9 mouse cellular contexts compared by ENCODE assay signal in the genomic region with DNA sequence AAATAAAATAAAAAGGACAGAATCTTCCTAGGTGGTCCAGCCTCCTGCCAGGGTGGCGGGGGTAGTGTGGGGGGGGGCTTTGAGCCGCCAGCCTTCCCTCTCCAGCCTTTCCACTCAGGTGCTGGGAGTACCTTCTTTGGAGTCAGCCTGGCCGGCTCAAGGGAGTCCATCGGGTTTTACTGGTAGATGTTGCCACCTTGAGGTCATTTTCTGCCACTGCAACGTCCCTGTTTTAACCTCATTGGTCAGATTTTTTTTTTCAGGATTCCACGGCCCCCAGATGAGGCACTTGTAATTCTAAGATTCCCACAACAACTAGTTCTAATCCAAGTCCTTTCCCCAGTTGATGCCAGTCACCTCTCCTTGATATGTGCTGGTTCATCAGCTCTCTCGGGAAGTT. TPM values are rescaled to one million over a fixed set of nuclear protein-coding genes. Genes with fewer than 3 reads are reported as not detected.
DNase-seq lines count a peak whose midpoint lies in the region; ATAC-seq and TF ChIP-seq lines count a peak whose summit lies in the region.
"Had no signal": no experiment of that assay in that cellular context is flagged by ENCODE, and none has a peak within 500 bp of the region (broad histone marks: within the 10 kb centered on the region; RNA-seq: fewer than 3 reads in every experiment).

No protein-coding gene starts in this region.

- no peaks in the 10 kb centered on the region for H3K4me1 ChIP-seq in hindbrain, embryonic 11.5 days (replicated peaks; ENCODE audit: control insufficient read depth, insufficient read depth, low read length)
- peaks cover 7% of the 10 kb centered on the region for H3K4me1 ChIP-seq in hindbrain, embryonic 12.5 days
- peaks cover 35% of the 10 kb centered on the region for H3K4me1 ChIP-seq in E14TG2a.4 (replicated peaks; ENCODE audit: low read depth, low read length)

- WGBS in hindbrain, embryonic 11.5 days = 6% methylated on average over 7 of the region's 7 CpGs
- 7% methylated on average over 7 of the region's 7 CpGs for WGBS in hindbrain, embryonic 12.5 days

- H3K36me3 ChIP-seq in hindbrain, embryonic 11.5 days (ENCODE audit: control insufficient read depth, insufficient read depth, low read length) = no peaks in the 10 kb centered on the region
- no peaks in the 10 kb centered on the region for H3K36me3 ChIP-seq in hindbrain, embryonic 12.5 days
- no peaks in the 10 kb centered on the region for H3K36me3 ChIP-seq in E14TG2a.4 (ENCODE audit: insufficient read depth, low read length)

- intact Hi-C loops in left cerebral cortex, postnatal 36 days (cut with DNase I) = loop anchor here (2.0 to 5.0 kb wide), 3 partner anchors 60 to 348 kb away; a partner anchor contains a TSS

- peak; percentile 79 for DNase-seq in hindbrain, embryonic 11.5 days (ENCODE audit: low spot score)
- DNase-seq in brain, adult 2 months (ENCODE audit: low read depth, low spot score) = peak; percentile 81
- DNase-seq in frontal cortex, postnatal 36 days (ENCODE audit: low spot score in 2 of 2) = peak; percentile 45 to 74
- DNase-seq in left cerebral cortex, postnatal 36 days (ENCODE audit: low spot score in 2 of 2) = peak; percentile 41 to 44
- peak; percentile 56 for DNase-seq in ovary, postnatal 36 days (ENCODE audit: low spot score)

- H3K27ac ChIP-seq in hindbrain, embryonic 11.5 days (ENCODE audit: low read depth, low read length) = no peak overlapping the region
- H3K27ac ChIP-seq in hindbrain, embryonic 12.5 days = no peak overlapping the region
- H3K27ac ChIP-seq: macrophage had no signal

- H3K4me2 ChIP-seq in hindbrain, embryonic 11.5 days (replicated peaks; ENCODE audit: low read depth, low read length) = no peak overlapping the region
- H3K4me2 ChIP-seq in hindbrain, embryonic 12.5 days (replicated peaks) = no peak overlapping the region

- peak; percentile 96 for TF ChIP-seq CTCF in E14TG2a.4 (conservative IDR thresholded peaks at IDR 0.05; ENCODE audit: low read length)

- no peaks in the 10 kb centered on the region for H3K27me3 ChIP-seq in hindbrain, embryonic 11.5 days (ENCODE audit: control insufficient read depth, insufficient read depth, low read length)
- no peaks in the 10 kb centered on the region; the same call in 1 of the 2 replicates for H3K27me3 ChIP-seq in hindbrain, embryonic 12.5 days
- H3K27me3 ChIP-seq in E14TG2a.4 (ENCODE audit: insufficient read depth, low read length) = no peaks in the 10 kb centered on the region

- ATAC-seq in hindbrain, embryonic 11.5 days (ENCODE audit: low FRiP score) = no peak
- no peak for ATAC-seq in hindbrain, embryonic 12.5 days (ENCODE audit: low FRiP score)
- ATAC-seq in activated CD4-positive, CD25-positive, alpha-beta regulatory T cell, adult 4 months = no peak

- H3K9ac ChIP-seq in hindbrain, embryonic 11.5 days (ENCODE audit: low read depth, low read length) = no peak overlapping the region
- no peak overlapping the region for H3K9ac ChIP-seq in hindbrain, embryonic 12.5 days

- H3K4me3 ChIP-seq in hindbrain, embryonic 11.5 days (ENCODE audit: low read depth, low read length) = no peak overlapping the region
- no peak overlapping the region for H3K4me3 ChIP-seq in hindbrain, embryonic 12.5 days
- H3K4me3 ChIP-seq in E14TG2a.4 (replicated peaks; ENCODE audit: low read length) = no peak overlapping the region

- H3K9me3 ChIP-seq in hindbrain, embryonic 11.5 days (ENCODE audit: control insufficient read depth, low read length) = no peaks in the 10 kb centered on the region
- H3K9me3 ChIP-seq in hindbrain, embryonic 12.5 days (replicated peaks) = no peaks in the 10 kb centered on the region
- H3K9me3 ChIP-seq in E14TG2a.4 (ENCODE audit: low read length) = peaks cover 24% of the 10 kb centered on the region

RNA-seq across cellular contexts. Expression of a gene that starts 4.4 kb away (rescaled TPM):
- 7.2 and 7.7 TPM in 2 replicates for polyA plus RNA-seq in hindbrain, embryonic 11.5 days (2014; fragmentation: Nextera tagmentation; extraction: Ambion mirVana)
- 11.5 TPM in 2 replicates for polyA plus RNA-seq in hindbrain, embryonic 12.5 days (2016; fragmentation: Nextera tagmentation; extraction: Ambion mirVana)
- 10 to 100 TPM; 15.5 to 18.4 TPM for total RNA-seq in left cerebral cortex, postnatal 36 days (2021)
- 10 to 100 TPM; 11.4 to 15.7 TPM for polyA plus RNA-seq in activated CD4-positive, CD25-positive, alpha-beta regulatory T cell, adult 4 months (2017; shearing (Covaris generic))
